Mouse (Mus musculus): ENCODE results near the gene Bcl7c. TPM values are rescaled to one million over a fixed set of nuclear protein-coding genes. Genes with fewer than 3 reads are reported as not detected.

Bcl7c gene
- total RNA-seq, 2 experiments from 2014 or later = 20.1 to 26.6 TPM

DNA sequence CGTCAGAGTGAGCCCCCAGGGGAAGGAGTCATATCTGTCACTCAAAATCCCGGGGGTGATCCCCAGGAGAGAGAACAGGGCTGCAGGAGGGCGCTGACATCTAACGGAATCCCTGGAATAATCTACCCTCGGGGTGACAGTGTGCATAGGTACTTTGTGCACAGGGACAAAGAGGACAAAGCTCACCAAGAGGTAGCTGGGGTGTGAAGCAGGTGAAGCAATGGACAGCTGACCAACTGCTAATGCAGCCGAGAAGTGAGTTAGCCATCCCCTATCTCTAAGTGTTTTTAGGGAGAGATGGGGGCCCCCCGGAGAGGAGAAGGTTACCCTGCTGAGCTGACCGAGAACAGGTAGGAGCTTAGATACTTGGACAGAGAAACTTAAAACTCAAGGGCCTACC lies 94.6 kb downstream of the Bcl7c start:
- Histone ChIP-seq H3K4me3 (peak overlapping the region; percentile 98), H3K27ac (peak overlapping the region; percentile 93)
- no peak for DNase-seq (ENCODE audit: low spot score in 2 of 2)
- no peak for TF ChIP-seq CTCF (conservative IDR thresholded peaks at IDR 0.05)

- no peak for TF ChIP-seq CTCF (conservative IDR thresholded peaks at IDR 0.05)
- DNase-seq (ENCODE audit: low spot score in 2 of 2) = no peak
- Histone ChIP-seq H3K4me3 (no peak overlapping the region), H3K27ac (no peak overlapping the region; the same call in 1 of the 2 replicates)
Observed at GRCm38 (mm10) chr7:127613501-127613900, 95.2 kb downstream of the Bcl7c start.

DNA sequence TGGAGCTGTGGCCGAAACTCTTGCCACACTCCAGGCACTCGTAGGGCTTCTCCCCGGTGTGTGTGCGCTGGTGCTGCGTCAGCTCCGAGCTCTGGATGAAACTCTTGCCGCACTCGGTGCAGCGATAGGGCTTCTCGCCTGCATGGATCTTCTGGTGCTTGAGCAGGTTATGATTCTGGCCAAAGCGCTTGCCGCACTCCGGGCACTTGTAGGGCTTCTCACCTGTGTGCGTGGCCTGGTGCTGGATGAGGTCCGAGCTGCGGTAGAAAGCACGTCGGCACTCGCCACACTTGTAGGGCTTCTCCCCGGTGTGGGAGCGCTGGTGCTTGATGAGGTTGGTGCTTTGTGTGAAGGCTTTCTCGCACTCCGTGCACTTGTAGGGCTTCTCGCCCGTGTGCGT lies 97.2 kb downstream of the Bcl7c start:
- TF ChIP-seq CTCF (conservative IDR thresholded peaks at IDR 0.05) = no peak
- no peak overlapping the region for H3K4me3 ChIP-seq
- no peak for DNase-seq (ENCODE audit: low spot score in 2 of 2)

More for the DNA sequence above, 97.2 kb downstream of the Bcl7c start:
- H3K27ac ChIP-seq = no peak overlapping the region

Small RNA genes lying within 50 kb of the gene (microRNA-seq; reads per million reads assigned to microRNA genes)
- gene Mir762 = 0 reads per million in 2 experiments

Other genes with a start within 250 kb of the Bcl7c start
- 10 to 100 TPM; 29.2 to 35.3 TPM for gene Prr14, start 249.3 kb downstream of the Bcl7c start, total RNA-seq (2021)
- gene Fbrs, start 229.7 kb downstream of the Bcl7c start, total RNA-seq (2021) = 10 to 100 TPM; 60.3 to 72.5 TPM
- 100 to 1,000 TPM; 118 to 127 TPM for gene Srcap, start 196.9 kb downstream of the Bcl7c start, total RNA-seq (2021)
- gene Gm42715, start 189.3 kb downstream of the Bcl7c start, total RNA-seq (2021) = 10 to 100 TPM in 1 of 2 experiments, 1 to 10 TPM in 1; 9.0 to 12.0 TPM
- gene Tmem265, start 147.5 kb downstream of the Bcl7c start, total RNA-seq (2021) = not detected
- gene Phkg2, start 135.6 kb downstream of the Bcl7c start, total RNA-seq (2021) = 10 to 100 TPM; 80.4 to 84.2 TPM
- 10 to 100 TPM; 11.5 to 12.9 TPM for gene Ccdc189, start 120.3 kb downstream of the Bcl7c start, total RNA-seq (2021)
- gene Rnf40, start 120.2 kb downstream of the Bcl7c start, total RNA-seq (2021) = 10 to 100 TPM; 69.5 to 72.8 TPM
- gene Zfp629, start 93.1 kb downstream of the Bcl7c start, total RNA-seq (2021) = 10 to 100 TPM; 21.8 to 22.5 TPM
- gene Ctf1, start 3.8 kb upstream of the Bcl7c start, total RNA-seq (2021) = 1 to 10 TPM; 1.9 to 3.1 TPM
- not detected for gene Ctf2, start 23.2 kb upstream of the Bcl7c start, total RNA-seq (2021)
- gene Fbxl19, start 35.6 kb upstream of the Bcl7c start, total RNA-seq (2021) = 10 to 100 TPM; 53.8 to 59.7 TPM
- gene Orai3, start 60.9 kb upstream of the Bcl7c start, total RNA-seq (2021) = 10 to 100 TPM; 30.1 to 31.5 TPM
- 10 to 100 TPM; 44.5 to 49.4 TPM for gene Setd1a, start 67.7 kb upstream of the Bcl7c start, total RNA-seq (2021)
- 1 to 10 TPM; 1.4 to 3.3 TPM for gene Gm49388, start 76.7 kb upstream of the Bcl7c start, total RNA-seq (2021)
- 1 to 10 TPM; 7.0 to 8.8 TPM for gene Hsd3b7, start 91.7 kb upstream of the Bcl7c start, total RNA-seq (2021)
- gene Stx4a, start 115.4 kb upstream of the Bcl7c start, total RNA-seq (2021) = 10 to 100 TPM; 60.2 to 64.6 TPM
- 100 to 1,000 TPM; 336 to 351 TPM for gene Stx1b, start 115.6 kb upstream of the Bcl7c start, total RNA-seq (2021)
- gene Zfp646, start 167.3 kb upstream of the Bcl7c start, total RNA-seq (2021) = 10 to 100 TPM; 33.3 to 35.8 TPM
- 10 to 100 TPM; 24.3 to 25.7 TPM for gene Zfp668, start 167.9 kb upstream of the Bcl7c start, total RNA-seq (2021)
- gene Prss53, start 182.0 kb upstream of the Bcl7c start, total RNA-seq (2021) = 1 to 10 TPM; 2.8 to 3.1 TPM
- not detected for gene Gm21974, start 186.5 kb upstream of the Bcl7c start, total RNA-seq (2021)
- gene Vkorc1, start 186.7 kb upstream of the Bcl7c start, total RNA-seq (2021) = 10 to 100 TPM; 26.3 to 26.6 TPM
- gene Bckdk, start 195.1 kb upstream of the Bcl7c start, total RNA-seq (2021) = 10 to 100 TPM; 36.9 to 41.7 TPM
- 10 to 100 TPM; 31.7 to 34.3 TPM for gene Kat8, start 203.6 kb upstream of the Bcl7c start, total RNA-seq (2021)
- under 1 TPM; 0.20 to 0.66 TPM for gene Prss8, start 221.2 kb upstream of the Bcl7c start, total RNA-seq (2021)
- 10 to 100 TPM in 1 of 2 experiments, 1 to 10 TPM in 1; 9.7 to 10.6 TPM for gene Prss36, start 237.8 kb upstream of the Bcl7c start, total RNA-seq (2021)

Measured in layer of hippocampus, adult 2 months (tissue).